Mouse (Mus musculus) NIH3T3 (cell line): ENCODE results near the gene Ptpn14.

Experiments
- DNase-seq: peaks from one replicate; pipeline ENCODE4 v3.0.0-alpha.2; 2012; ENCODE audit warnings: low read depth

The Ptpn14 gene

DNA sequence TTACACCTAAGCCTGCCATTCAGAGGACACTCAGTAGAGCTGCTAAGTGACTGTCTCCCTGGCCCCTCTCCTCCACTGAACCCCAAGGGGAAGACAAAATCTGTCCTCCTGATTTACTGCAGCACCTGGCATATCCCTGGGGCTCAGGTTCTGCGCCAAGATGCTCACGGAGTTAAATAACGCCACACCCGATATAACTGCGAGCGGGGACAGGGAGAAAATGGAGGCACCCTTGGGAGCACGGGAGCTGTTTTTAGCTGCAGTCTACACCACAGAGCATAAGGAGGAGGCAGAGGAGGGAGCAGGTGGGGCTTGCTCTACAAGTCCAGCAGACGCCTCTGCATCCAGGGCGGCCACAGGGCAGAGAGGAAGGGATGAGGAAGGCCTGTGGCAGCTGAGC lies 174.3 kb downstream of the Ptpn14 start:
- DNase-seq, result no peak

DNA sequence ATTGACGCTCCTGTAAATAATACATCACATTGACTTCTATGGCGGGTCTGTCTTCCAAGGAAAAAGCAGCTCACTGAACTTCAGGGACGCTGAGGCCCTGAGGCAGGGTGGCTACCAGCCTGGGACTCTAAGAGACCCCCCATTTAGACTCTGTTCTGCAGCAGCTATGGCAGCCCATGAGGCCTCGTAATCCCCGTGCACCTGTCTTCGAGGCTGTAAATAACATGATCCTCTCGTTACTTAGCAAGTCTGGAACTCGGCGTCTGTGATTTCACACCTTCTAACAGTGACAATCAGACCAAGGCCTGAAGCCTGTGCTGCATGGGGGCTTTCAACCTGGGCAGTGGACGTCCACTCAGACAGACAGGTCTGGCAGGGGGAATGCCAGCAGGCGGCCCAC lies 175.1 kb downstream of the Ptpn14 start:
- no peak for DNase-seq

DNA sequence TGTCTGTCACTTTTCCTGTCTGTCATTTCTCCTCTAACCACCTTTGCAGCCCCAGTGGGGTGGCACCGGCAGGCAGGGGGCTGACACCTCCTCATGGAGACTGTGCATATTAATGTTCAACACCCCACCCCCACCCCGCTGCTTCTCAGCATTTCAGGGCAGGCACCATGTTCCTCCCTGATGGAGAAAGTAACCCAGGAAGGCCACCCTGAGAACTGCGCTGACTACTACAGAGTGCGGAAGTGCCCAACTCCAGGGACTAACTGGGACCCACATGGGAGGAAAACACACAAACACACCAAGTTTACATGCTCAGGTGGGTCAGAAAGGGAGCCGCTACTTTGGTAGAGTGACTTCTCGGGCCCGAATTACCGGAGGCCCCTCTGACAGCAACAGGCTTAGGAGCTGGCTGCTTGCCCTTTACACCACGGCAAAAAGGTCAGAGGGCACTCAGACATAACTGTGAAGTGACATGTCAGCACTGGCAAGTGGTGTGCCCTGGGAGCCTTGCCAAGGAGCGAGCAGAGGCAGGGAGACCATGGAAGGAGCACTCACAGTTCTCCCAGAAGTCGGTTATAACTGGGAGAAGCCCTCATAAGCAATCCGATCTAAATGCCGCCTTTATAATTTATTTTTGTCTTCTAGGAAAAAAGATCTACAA lies 182.7 kb downstream of the Ptpn14 start:
- peak; percentile 64 for DNase-seq

DNA sequence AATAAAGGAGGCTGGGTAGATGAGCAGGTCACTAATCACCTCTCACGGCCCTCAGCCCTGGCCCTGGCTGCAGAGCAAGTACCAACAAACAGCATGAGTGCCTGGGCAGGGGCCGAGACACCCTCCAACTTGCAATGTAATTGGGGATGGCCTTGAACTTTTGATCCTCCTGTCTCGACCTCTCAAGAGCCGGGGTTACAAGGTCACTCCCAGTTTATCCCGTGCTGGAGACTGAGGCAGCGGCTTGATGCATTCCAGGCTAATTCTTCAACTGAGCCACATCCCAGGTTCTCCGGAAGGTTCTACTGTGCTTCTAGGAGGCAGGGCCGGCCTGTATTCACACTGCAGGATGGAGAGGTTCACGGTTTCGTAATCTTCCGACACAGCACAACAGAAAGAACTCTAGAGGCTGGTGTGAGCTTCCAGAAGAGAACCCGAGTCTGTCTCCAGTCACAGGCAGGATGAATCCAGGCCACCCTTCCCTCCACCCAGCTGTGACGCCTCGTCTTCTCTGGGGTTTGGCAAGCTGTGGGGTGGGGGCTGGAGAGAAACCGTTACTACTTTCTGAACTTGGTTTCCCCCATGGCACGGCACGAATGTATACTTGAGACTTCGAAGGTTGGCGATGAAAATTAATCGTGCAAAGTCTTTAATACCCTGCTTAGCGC lies 185.2 kb downstream of the Ptpn14 start:
- no peak for DNase-seq

DNA sequence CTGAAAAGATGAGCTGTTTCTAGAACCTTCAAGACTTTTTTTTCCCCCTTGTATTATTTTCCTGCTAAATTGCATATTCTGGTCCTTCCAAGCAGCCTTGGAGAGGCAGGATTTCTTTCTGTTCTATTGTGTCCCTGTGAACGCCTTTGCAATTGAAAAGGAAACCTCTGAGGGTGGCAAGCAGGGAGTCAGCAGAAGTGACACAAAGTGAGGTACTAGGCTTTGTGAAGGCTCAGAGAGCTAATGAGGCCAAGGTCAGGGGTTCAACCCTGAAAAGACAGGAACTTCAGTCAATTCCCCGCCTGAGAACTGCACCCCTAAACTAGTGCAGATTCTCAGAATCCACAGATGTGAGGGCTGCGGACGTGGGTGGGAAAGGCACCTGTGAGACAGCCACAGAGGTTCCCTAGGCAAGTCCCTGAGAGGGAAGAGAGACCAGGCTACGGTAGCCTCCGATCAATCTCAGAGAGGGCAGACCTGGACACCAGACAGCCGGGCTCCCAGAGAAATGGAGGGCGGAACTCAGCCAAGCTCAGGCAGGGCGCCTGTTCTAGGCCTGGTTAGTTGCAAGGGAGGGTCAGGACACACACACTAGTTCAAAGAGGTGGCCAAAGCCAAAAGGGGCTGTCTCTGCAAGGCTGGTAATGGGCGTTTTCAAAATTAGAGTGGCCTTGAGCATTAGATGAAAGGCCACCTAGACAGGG lies 188.5 kb downstream of the Ptpn14 start:
- DNase-seq, result no peak

DNA sequence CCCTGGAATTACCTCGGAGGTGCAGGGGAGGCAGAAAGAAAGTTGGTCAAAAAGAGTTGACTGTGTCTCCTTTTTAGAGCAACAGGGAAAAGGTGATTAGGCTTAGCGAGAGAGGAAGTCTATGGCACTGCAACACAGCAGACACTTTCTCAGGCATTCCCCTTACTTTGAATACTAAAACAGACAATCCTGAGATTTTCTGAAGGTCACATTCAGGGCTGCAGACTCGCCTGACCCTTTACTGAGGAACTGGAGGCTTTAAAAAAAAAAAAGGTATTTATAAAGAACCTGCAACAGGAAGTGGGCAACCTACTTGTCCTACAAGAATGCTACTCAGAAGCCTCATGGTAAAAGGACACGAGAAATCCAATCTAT lies 189.0 kb downstream of the Ptpn14 start:
- no peak for DNase-seq

DNA sequence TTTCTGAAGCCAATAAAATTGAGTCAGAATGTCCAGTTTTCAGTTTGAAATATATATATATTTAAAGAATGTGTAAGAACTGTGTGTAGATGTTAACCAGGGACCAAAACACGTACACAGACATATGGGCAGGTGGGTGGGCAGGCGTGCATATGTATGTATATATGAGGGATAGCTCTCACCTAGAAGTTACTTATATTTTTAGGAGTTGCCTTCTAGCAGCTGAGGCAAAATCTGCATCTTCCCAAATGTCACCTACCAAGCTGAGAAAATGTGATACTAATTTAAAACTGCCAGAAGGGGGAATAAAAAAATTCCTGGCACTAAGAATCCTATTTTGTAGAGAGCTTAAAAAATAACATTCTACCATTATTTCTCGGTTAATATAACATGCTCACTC lies 191.7 kb downstream of the Ptpn14 start:
- no peak for DNase-seq

DNA sequence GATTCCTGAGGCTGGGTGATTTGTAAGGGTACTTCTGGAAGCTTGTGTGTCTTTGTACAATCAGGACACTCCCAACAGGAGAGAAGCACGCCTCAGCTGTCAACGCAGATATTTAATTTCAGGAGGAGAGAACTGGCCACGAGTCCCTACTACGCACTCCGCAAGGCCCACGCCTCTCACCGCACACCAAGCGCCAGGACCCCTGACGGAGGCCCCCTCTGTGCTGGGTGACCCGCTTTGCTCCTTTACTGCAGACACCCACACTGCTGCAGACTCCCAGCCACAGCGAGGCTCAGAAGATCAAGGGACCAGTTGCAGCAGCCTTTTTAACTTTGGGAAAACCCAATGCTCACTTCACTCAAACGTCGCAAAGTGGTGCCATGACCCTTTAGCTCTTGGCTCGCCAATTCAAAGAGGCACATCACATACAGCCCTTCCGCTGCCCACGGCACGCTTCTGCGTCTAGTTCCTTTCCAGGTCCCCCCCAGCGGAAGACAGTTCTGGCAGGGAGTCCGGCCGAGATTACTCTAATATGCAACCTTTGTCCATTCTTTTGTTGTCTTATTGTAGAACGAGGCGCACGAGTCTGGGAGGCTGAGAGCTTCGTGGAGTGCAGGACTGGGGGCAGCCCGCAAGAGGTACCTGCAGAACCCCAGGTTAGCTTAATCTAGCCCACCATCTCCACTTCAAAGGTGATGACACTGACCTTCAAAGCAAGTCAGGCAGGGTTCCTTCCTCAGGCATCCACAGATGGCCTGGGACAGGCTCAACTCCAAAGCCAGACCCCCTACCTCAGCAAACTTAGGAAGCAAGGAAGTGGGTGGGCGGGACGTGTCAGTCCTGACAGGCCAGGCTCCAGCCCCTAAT lies 192.9 kb downstream of the Ptpn14 start:
- DNase-seq, result peak; percentile 30

DNA sequence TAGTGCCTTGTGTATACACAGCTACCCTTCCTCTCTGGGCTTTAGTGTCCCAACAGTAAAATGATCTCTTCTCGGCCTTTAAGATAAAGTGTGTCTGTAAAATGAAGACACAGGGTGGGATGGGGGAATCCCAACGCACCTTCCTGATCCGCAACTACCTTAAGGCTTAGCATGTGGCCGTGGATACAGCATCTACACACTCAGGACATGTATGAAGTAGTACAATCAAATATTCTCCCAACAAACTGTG lies 193.4 kb downstream of the Ptpn14 start:
- no peak for DNase-seq

DNA sequence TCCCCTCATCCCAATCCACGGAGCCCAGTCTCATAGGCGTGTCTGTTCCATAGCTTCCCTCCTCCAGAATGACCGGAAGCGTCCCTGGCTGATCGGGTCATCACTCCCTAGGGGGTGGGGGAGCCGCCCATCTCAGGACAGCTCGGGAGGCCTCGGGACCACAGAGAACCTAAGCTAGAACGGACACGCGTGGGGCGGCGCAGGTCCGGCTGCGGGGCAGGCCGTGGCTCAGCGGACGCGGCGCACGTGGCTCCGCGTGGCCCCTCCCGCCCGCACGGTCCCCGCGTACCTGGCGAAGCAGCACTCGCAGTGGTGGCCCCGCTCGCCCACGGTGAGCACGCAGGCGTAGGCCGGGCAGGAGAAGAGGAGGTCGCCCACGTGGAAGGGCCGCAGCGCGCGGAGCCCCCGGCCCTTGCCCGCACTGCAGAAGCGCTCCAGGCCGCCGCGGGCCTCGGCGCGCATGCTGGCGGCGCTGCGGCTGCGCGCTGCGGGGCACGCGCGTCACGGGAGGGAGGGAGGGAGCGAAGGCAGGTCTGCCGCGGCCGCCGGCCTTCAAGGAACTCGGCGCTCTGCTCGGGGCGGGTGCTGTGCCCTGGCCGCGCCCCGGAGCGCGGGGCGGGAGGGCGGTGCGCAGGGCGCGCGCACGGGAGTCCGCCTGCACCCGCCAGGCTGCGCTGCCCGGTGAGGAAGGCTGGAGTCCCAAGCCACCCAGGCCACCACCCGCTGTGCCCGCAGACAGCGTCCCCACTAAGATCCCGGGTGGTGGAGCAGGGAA lies 193.9 kb downstream of the Ptpn14 start, which contains the start of gene Smyd2:
Smyd2 (minus strand) TSS at position 546 of the 775 bp plus-strand sequence.
- DNase-seq, result peak; percentile 94

DNA sequence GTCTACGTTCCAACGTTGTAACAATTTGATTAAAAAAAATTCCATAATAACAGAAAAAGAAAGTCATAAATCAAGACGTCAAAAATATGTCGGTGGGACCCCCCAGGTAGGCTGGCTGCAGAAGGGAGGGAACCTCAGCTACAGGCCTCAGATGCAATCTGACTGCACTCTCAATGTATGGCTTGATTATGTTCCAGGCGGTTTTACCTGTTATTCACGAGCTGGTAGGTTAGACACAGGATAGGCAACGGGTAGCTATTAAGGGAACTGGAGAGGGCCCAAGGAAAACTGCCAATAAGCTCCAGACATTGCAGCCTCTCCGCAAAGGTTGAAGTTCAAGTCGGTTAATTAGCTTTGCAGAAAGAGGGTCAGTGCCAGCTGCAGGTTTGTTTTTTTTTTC lies 194.7 kb downstream of the Ptpn14 start:
- peak; percentile 27 for DNase-seq

DNA sequence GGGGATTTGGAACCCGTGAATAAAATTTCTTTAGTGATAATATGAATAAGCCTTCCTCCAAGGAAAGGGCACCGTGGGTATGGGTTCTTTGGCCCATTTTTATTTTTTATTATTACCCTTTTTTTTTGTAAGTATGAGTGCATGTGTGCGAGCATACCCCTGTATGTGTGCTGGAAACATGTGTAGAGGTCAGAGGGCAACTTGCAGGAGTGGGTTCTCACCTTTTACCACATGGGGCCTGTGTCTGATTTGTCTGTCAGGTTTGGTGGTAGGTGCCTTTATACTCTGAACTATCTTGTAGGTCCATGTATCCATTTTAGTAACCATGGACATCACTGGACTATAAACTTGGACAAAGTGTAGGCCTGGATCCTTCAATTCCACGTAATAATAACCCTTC lies 195.1 kb downstream of the Ptpn14 start:
- no peak for DNase-seq

DNA sequence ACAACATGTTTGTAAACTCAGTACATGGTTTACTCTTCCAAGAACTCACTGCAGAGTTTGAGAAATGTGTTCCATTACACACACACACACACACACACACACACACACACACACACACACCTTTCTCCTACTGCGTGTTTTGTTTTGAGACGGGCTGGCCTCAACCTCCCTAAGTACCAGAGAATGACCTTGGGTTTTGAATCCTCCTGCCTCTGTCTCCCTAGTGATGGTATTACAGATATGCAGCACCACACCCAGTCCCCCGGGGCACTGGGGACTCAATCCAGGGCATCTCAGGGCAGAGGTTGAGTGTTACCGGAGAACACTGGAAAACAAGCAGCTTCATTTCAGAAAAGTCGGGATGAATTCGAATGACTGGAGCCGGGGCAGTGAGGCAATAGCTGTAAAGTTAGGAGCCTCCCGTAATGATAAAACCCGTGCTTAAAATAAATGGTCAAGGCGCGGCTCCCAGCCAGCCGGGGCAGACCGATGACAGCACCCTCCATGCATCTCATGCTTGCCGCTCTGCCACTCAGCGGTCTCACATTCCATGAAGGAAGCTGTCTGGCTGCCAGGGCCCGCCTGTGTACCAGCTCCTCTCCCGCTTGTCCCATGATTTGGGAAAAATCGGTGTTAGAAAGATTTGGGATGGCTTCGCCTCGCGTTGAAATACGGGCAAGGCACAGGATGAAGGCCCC lies 196.0 kb downstream of the Ptpn14 start:
- DNase-seq, result no peak

DNA sequence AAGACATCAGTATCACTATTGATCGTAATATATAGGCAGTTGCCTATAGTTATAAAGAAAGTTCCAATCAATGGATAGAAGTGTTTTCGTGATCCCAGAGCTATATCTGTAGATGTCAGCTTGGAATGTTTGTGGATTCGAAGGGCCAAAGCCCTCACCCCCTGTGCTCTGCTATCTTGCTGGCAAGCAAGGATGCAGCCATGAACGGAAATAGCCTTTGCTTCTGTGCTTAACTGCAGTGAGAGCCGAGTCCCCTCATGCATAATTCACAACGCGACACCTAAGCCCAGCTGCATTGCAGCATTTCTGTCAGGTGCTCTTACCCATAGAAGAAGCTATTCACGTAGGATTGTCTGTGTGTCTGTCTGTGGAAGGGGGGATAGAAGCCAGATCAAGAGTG lies 198.2 kb downstream of the Ptpn14 start:
- no peak for DNase-seq
